Mouse (Mus musculus): ENCODE results near the gene Olfr1449.

DNA sequence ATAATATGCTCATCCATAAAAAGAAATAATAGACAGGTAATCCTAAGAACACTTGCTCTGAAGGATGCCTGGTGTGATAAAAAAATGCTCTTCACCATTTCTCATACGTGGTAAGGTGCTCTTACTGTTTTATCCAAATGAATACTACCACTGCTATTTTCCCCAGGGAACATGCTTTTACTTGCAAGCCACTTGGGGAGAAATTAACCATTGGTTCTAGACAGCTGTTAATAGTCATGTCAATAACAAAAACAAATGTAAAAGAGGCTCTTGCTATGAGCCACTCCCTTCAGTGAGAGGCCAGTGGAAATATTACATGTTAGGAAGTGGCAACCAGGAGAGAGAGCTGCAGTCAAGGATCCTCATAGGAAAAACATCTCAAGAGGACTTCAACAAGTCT lies 6.3 kb upstream of the Olfr1449 start, which contains the start of gene Olfr1448:
- TF ChIP-seq CTCF (IDR thresholded peaks at IDR 0.05; ENCODE audit: low read depth), result no peak
- TF ChIP-seq EP300 (IDR thresholded peaks at IDR 0.05; ENCODE audit: low read depth), result no peak

Measured in liver, postnatal 0 days (tissue).